Mouse (Mus musculus) bone marrow macrophage, adult 2 months (primary cell): Measurements from ENCODE around the gene Rab26.

Experiments used
- CTCF ChIP-seq: IDR thresholded peaks from 2 replicates; pipeline ENCODE4 v1.5.1; 2012; ENCODE audit warnings: low read depth, mild to moderate bottlenecking, low read length, moderate library complexity
- POLR2A ChIP-seq: IDR thresholded peaks from 2 replicates; pipeline ENCODE4 v1.6.1; 2012; ENCODE audit warnings: mild to moderate bottlenecking, low read depth, low read length, borderline replicate concordance

DNA sequence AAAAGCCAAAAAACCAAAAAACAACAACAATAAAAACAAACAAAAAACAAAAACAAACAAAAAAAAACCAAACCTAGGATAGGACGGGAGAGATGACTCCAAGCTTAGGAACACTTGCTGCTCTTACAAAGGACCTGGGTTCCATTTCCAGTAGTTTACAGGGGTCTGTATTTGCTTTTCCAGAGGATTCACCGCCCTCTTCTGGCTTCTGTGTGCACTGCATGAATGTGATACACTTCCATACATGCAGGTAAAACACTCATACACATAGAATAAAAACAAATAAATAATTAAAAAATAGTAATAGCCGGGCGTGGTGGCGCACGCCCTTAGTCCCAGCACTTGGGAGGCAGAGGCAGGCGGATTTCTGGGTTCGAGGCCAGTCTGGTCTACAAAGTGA is 4.9 kb upstream of the Rab26 start:
- TF ChIP-seq CTCF (no peak), POLR2A (no peak)
